Mouse (Mus musculus) intestine, postnatal 0 days (tissue): Measurements from ENCODE around the gene Gm10198. TPM values are rescaled to one million over a fixed set of nuclear protein-coding genes. Genes with fewer than 3 reads are reported as not detected.

Experiments
- ATAC-seq: fragments of 200-750 bp; cut with Nextera tagmentation; 2 replicates; pipeline ENCODE4 v1.8.0; 2017; ENCODE audit warnings: mild to moderate bottlenecking, moderate TSS enrichment, moderate library complexity
- H3K27ac ChIP-seq: fragments of 300-500 bp; sonication (generic); 2 replicates; pipeline ENCODE4 v1.5.1; 2014; ENCODE audit warnings: mild to moderate bottlenecking, low read depth, low read length, moderate library complexity
- H3K27me3 ChIP-seq: fragments of 300-500 bp; sonication (generic); replicated peaks from 2 replicates; pipeline ENCODE4 v1.6.1; 2014; ENCODE audit warnings: low read length, mixed read lengths; ENCODE audit not compliant: control insufficient read depth, insufficient read depth
- H3K36me3 ChIP-seq: fragments of 300-500 bp; sonication (generic); 2 replicates; pipeline ENCODE4 v1.6.1; 2014; ENCODE audit warnings: mild to moderate bottlenecking, moderate library complexity; ENCODE audit not compliant: control insufficient read depth, insufficient read depth
- H3K4me1 ChIP-seq: fragments of 300-500 bp; sonication (generic); replicated peaks from 2 replicates; pipeline ENCODE4 v1.6.1; 2014; ENCODE audit warnings: antibody characterized with exemption, low read length, mixed read lengths; ENCODE audit not compliant: control insufficient read depth, insufficient read depth
- H3K4me2 ChIP-seq: fragments of 300-500 bp; sonication (generic); replicated peaks from 2 replicates; pipeline ENCODE4 v1.6.1; 2014; ENCODE audit warnings: low read depth, mild to moderate bottlenecking, moderate library complexity
- H3K4me3 ChIP-seq: fragments of 300-500 bp; sonication (generic); 2 replicates; pipeline ENCODE4 v1.5.1; 2014; ENCODE audit warnings: low read depth, low read length
- H3K9ac ChIP-seq: fragments of 300-500 bp; sonication (generic); 2 replicates; pipeline ENCODE4 v1.6.1; 2014; ENCODE audit warnings: mild to moderate bottlenecking, low read depth, low read length
- H3K9me3 ChIP-seq: fragments of 300-500 bp; sonication (generic); 2 replicates; pipeline ENCODE4 v1.6.1; 2016; ENCODE audit warnings: mixed run types; ENCODE audit not compliant: control insufficient read depth
- CTCF ChIP-seq: sonication (generic); IDR thresholded peaks from 2 replicates; pipeline ENCODE4 v1.5.1; 2016; ENCODE audit warnings: low read depth, mild to moderate bottlenecking, control low read depth, antibody characterized with exemption, moderate library complexity
- WGBS: fragments of 180-500 bp; shearing (Covaris S2); extraction: QIAGEN DNeasy Blood & Tissue Kit; methylation state at CpG from one replicate; pipeline ENCODE4 v1.1.7; 2014; 5-methylcytosine and 5-hydroxymethylcytosine counted together
- polyA plus RNA-seq: library from polyadenylated mRNA; unstranded; fragments of >200 nt; fragmentation: Nextera tagmentation; extraction: Ambion mirVana; gene quantifications from 2 replicates; pipeline ENCODE4 v1.2.1, GENCODE M21; 2015

Gene Gm10198
- polyA plus RNA-seq, result not detected in 2 replicates

GRCm38 (mm10) chr13:111592485-111592884, at the start of gene Gm10198:
TSS of gene Gm10198 (plus strand) at chr13:111592785.
- Histone ChIP-seq H3K27ac (no peak within 1 kb of the TSS), H3K36me3 (no peaks in the 10 kb centered on the region), H3K9ac (no peak within 1 kb of the TSS), H3K4me1 (no peaks in the 10 kb centered on the region), H3K4me2 (no peak within 1 kb of the TSS), H3K9me3 (no peaks in the 10 kb centered on the region), H3K4me3 (no peak within 1 kb of the TSS), H3K27me3 (no peaks in the 10 kb centered on the region)
- no peak for ATAC-seq
- TF ChIP-seq CTCF, result no peak

GRCm38 (mm10) chr13:111545286-111545685, 47.3 kb upstream of the Gm10198 start:
- Histone ChIP-seq H3K4me3 (no peak overlapping the region), H3K27me3 (no peaks in the 10 kb centered on the region), H3K36me3 (no peaks in the 10 kb centered on the region), H3K9ac (no peak overlapping the region), H3K9me3 (no peaks in the 10 kb centered on the region), H3K4me1 (no peaks in the 10 kb centered on the region), H3K4me2 (no peak overlapping the region), H3K27ac (no peak overlapping the region)
- no peak for ATAC-seq
- 87% methylated on average over 5 of the region's 5 CpGs for WGBS
- TF ChIP-seq CTCF, result no peak

GRCm38 (mm10) chr13:111552769-111553168, 39.8 kb upstream of the Gm10198 start:
- Histone ChIP-seq H3K4me2 (no peak overlapping the region), H3K27ac (no peak overlapping the region), H3K4me1 (no peaks in the 10 kb centered on the region), H3K36me3 (no peaks in the 10 kb centered on the region), H3K9me3 (no peaks in the 10 kb centered on the region), H3K27me3 (no peaks in the 10 kb centered on the region), H3K4me3 (no peak overlapping the region), H3K9ac (no peak overlapping the region)
- no peak for ATAC-seq
- 61% methylated on average over 7 of the region's 7 CpGs for WGBS
- TF ChIP-seq CTCF, result no peak

- 85% methylated on average over 7 of the region's 7 CpGs for WGBS
- H3K27ac ChIP-seq, result no peak overlapping the region
- no peak overlapping the region for H3K4me2 ChIP-seq
- no peak overlapping the region for H3K9ac ChIP-seq
- no peaks in the 10 kb centered on the region for H3K4me1 ChIP-seq
- TF ChIP-seq CTCF, result no peak
- H3K27me3 ChIP-seq, result no peaks in the 10 kb centered on the region
- ATAC-seq, result no peak
- no peaks in the 10 kb centered on the region for H3K9me3 ChIP-seq
- no peaks in the 10 kb centered on the region for H3K36me3 ChIP-seq
- H3K4me3 ChIP-seq, result no peak overlapping the region
These were observed 39.4 kb upstream of the Gm10198 start for GRCm38 (mm10) chr13:111553182-111553581.

GRCm38 (mm10) chr13:111553941-111554340, 38.6 kb upstream of the Gm10198 start:
- H3K4me3 ChIP-seq, result no peak overlapping the region
- H3K4me2 ChIP-seq, result no peak overlapping the region
- no peaks in the 10 kb centered on the region for H3K4me1 ChIP-seq
- no peak for ATAC-seq
- no peak overlapping the region for H3K9ac ChIP-seq
- H3K27me3 ChIP-seq, result no peaks in the 10 kb centered on the region
- 73% methylated on average over 8 of the region's 8 CpGs for WGBS
- H3K9me3 ChIP-seq, result no peaks in the 10 kb centered on the region
- H3K36me3 ChIP-seq, result no peaks in the 10 kb centered on the region
- no peak overlapping the region for H3K27ac ChIP-seq
- TF ChIP-seq CTCF, result peak; percentile 24; the same call in 1 of the 2 replicates

GRCm38 (mm10) chr13:111555333-111555732, 37.3 kb upstream of the Gm10198 start:
- no peak overlapping the region for H3K4me3 ChIP-seq
- no peaks in the 10 kb centered on the region for H3K9me3 ChIP-seq
- H3K27ac ChIP-seq, result no peak overlapping the region
- TF ChIP-seq CTCF, result no peak
- H3K36me3 ChIP-seq, result no peaks in the 10 kb centered on the region
- WGBS, result 9% methylated on average over 8 of the region's 8 CpGs
- no peak for ATAC-seq
- H3K9ac ChIP-seq, result no peak overlapping the region
- H3K27me3 ChIP-seq, result no peaks in the 10 kb centered on the region
- no peaks in the 10 kb centered on the region for H3K4me1 ChIP-seq
- H3K4me2 ChIP-seq, result no peak overlapping the region

GRCm38 (mm10) chr13:111556375-111556774, 36.2 kb upstream of the Gm10198 start:
- no peaks in the 10 kb centered on the region for H3K4me1 ChIP-seq
- H3K27me3 ChIP-seq, result no peaks in the 10 kb centered on the region
- H3K9ac ChIP-seq, result no peak overlapping the region
- no peak for ATAC-seq
- no peak for TF ChIP-seq CTCF
- H3K4me2 ChIP-seq, result no peak overlapping the region
- H3K27ac ChIP-seq, result no peak overlapping the region
- H3K9me3 ChIP-seq, result no peaks in the 10 kb centered on the region
- no peaks in the 10 kb centered on the region for H3K36me3 ChIP-seq
- 77% methylated on average over 4 of the region's 4 CpGs for WGBS
- H3K4me3 ChIP-seq, result no peak overlapping the region
